Mouse (Mus musculus) left cerebral cortex, postnatal 10 days (tissue): Measurements from ENCODE around the gene Srsf7. TPM values are rescaled to one million over a fixed set of nuclear protein-coding genes. Genes with fewer than 3 reads are reported as not detected.
A peak's percentile ranks its signal among the peaks of the same experiment; 100 is the strongest.
"Not testable (repeated sequence)": the region's sequence is repeated elsewhere in the genome, so short reads cannot be mapped to it uniquely, and the experiment has no call there.

Experiments used
- DNase-seq, 2 experiments: peaks; one replicate each; pipeline ENCODE4 v3.0.0; 2021 to 2022; ENCODE audit warnings: low spot score in 2 of 2, mixed read lengths in 1 of 2; ENCODE audit errors: extremely low spot score in 1 of 2
- intact Hi-C: fragments of 180-260 bp; cut with DNase I; formaldehyde crosslinking; loops from one replicate; pipeline ENCODE4 v1.15.1; 2025
- total RNA-seq, 2 experiments: library from RNA; stranded (reverse); gene quantifications; 2 replicates each; pipeline ENCODE4 v1.2.3; 2021

Srsf7 gene
- total RNA-seq = 100 to 1,000 TPM; 108 to 120 TPM

DNA sequence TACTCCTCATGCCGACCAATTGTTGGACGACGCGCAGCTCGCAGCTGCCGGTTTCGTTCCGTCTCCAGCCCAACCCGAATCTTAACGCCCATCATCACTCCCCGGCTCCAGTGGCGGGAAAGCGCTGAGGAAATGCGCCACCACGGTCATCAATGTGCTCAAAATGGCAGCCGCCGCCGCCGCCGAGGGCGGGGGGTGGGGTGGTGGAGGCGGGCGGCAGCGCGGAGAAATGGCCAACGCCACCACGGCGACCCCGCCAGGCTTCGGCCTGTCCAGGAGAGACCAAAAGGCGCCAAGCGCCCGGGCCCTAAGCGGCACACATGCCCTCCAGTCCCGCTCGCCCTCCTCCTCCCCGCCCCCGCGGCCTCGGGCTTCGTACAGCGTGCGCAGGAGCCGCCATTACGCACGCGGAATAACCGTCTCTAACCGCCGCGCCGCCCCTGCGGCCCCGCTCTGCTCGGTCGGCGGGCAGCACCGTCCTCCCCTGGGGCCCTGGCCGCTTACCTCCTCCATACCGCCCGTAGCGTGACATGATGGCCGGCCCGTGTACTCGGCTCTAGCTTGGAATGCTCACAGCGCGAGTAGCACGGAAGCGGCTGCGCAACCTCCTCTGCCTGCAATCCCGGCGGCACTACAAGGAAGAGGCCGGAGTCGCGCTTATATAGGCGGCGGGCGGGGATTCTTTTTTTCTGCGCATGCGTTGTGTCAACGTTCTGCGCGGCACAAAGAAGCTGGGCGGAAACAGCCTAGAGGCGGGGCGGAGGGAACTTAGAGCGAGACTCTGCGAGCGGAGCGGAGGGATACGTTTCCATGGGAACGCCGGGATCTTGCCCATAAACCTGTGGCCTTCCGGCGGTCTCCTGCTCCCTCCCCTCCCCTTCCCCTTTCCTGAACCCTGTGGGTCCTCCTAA, at the start of gene Srsf7, which contains the start of gene Ttc39d:
Gene Srsf7, minus strand, starts transcription at position 637 of the 911 bp plus-strand sequence.
Gene Ttc39d, plus strand, starts transcription at position 790 of the 911 bp plus-strand sequence.
- peak; percentile 98 to 99 for DNase-seq
- intact Hi-C loops = no loop called here

DNA sequence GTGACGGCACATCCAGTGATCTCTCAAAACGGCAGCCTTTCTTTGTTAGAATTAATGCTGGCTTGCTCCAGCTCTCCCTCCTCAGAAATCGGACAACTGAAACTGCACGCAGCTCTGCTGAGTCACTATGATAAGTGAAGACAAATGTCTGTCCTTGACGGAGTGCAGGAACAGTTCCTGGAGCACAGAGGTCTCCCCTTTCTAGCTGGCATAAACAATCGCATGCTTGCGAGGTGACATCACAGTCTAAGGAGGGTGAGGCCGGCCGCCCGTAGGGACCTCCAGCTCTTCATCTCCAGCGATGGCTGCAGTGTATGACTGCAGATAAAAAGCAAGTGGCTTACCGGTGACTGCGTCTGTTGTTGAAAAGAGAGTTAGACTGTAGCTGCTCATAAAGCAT, 48.1 kb upstream of the Srsf7 start:
- intact Hi-C loops = no loop called here
- DNase-seq = peak in 1 of 2 experiments; percentile 39

- DNase-seq = no peak
Observed at GRCm38 (mm10) chr17:80254421-80254820, 47.3 kb upstream of the Srsf7 start.

DNA sequence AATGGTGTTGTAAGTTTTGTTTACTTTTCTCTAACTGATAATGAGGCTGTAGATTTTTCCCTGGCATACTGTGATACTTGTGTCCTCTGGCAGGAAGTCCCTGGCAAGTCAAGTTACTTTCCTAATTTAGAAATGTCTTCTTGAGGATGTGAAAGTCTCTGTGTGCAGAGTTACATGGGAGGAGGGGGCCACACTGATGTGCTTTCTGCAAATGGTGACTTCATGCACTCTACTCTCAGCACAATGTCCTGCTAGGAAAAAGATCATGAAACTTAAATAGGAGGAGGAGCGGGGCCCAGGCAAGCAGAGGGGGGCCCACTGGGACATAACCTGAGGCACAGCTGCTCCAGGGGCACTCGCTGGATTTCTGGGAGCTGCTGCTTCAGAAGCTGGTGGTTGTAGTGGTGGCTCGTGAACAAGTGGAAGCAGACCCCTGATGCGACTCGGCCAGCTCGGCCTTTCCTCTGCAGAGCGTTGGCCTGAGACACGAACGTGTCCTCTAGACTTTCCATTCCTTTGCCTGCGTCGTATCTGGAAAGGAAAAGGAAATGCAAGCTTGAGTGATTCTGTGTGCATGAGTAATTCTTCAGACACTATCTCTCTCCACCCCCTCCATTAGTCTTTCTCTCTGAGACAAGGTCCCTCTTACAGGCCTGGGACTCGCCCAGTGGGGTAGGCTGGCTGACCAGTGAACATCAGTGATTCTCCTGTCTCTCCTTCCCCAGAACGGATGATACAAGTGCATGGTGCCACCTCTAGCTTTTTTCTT, 45.8 kb upstream of the Srsf7 start:
- intact Hi-C loops = no loop called here
- no peak for DNase-seq

More at GRCm38 (mm10) chr17:80254421-80254820, 47.3 kb upstream of the Srsf7 start:
- intact Hi-C loops = no loop called here

DNA sequence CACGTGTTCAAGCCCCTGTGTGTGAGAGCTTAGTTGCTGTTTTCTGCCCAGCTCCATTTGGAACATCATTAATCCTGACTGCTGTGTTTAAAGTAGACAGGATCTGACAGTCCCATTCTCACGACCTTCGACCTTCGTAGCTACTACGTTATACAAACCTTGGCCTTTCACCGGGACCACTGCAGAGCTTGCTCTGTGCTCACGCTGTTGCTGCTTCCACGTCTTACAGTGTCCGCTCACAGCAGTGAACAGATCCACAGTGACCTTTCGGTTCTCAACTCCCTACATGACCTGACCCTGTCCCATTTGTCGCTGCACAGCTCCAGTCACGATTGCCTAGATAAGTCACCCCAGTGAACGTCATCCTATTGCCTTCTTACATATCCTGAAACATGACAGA, 36.0 kb upstream of the Srsf7 start:
- intact Hi-C loops = no loop called here
- no peak for DNase-seq

- DNase-seq = no peak
- intact Hi-C loops = no loop called here
Observed at GRCm38 (mm10) chr17:80241594-80241993, 34.5 kb upstream of the Srsf7 start.

DNA sequence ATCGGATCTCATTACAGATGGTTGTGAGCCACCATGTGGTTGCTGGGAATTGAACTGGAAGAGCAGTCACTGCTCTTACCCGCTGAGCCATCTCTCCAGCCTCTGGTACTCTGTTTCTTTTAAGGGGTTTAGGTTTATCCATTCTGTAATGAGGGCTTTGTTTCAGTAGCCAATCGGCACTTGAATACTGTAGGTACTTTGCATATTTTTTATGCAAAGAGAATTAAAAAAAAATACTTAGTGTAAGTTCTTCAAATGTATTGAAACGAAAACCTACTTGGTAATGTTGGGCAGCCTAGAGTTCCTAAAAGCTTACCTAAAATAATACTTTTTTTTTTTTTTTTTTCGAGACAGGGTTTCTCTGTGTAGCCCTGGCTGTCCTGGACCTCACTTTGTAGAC, 30.4 kb upstream of the Srsf7 start:
- no peak for DNase-seq
- intact Hi-C loops = no loop called here

GRCm38 (mm10) chr17:80236805-80237204, 29.7 kb upstream of the Srsf7 start:
- DNase-seq = no peak
- intact Hi-C loops = no loop called here

GRCm38 (mm10) chr17:80235477-80235876, 28.4 kb upstream of the Srsf7 start:
- no peak for DNase-seq
- intact Hi-C loops = no loop called here

GRCm38 (mm10) chr17:80234376-80234775, 27.3 kb upstream of the Srsf7 start:
- intact Hi-C loops = no loop called here
- no peak for DNase-seq

DNA sequence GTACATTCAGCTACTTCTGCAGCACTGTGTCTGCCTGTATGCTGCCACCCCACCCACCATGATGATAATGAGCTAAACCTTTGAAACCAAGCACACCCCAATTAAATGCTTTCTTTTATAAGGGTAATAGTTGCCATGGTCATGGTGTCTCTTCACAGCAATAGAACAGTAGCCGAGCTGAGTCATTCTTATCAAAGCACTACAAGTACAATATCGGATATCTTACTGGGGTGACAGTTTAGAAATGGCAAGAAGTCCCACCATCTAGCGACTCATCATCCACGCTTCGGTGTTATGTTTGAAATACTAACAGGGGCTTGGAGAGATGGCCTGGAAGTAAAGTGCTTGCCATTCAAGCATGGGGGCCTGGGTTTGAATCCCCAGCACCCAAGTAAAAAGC, 26.7 kb upstream of the Srsf7 start:
- intact Hi-C loops = no loop called here
- no peak for DNase-seq

GRCm38 (mm10) chr17:80229396-80229795, 22.3 kb upstream of the Srsf7 start:
- intact Hi-C loops = no loop called here
- DNase-seq = no peak

- intact Hi-C loops, DNase-seq: not testable (repeated sequence)
Observed at GRCm38 (mm10) chr17:80225142-80225541, 18.0 kb upstream of the Srsf7 start.

- peak; percentile 87 for DNase-seq
- intact Hi-C loops = no loop called here
Observed at GRCm38 (mm10) chr17:80224326-80225116, 17.4 kb upstream of the Srsf7 start, which contains the start of gene Gemin6. Gene Gemin6, plus strand, starts transcription at chr17:80224441.

GRCm38 (mm10) chr17:80223829-80224228, 16.7 kb upstream of the Srsf7 start:
- intact Hi-C loops = no loop called here
- no peak for DNase-seq

- intact Hi-C loops = no loop called here
- DNase-seq = no peak
Observed at GRCm38 (mm10) chr17:80221890-80222628, 15.0 kb upstream of the Srsf7 start.

DNA sequence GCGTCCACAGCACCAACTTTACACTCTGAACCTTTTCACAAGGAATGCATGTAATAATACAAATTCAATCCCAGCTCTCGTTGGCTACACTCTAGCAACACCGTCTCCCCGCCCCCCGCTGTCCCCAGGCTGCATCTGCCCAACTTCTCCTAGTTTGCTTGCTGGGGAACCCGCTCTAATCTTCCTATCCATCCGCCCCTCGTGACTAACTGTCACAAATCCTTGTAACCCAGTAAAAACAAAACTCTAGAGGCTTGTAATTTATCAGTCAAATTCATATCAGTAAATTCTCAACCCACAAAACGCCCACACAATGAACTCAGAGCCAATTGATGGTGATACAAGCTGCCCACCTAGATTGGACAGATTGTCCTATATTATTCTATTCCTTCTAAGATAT, 14.1 kb upstream of the Srsf7 start:
- intact Hi-C loops = no loop called here
- no peak for DNase-seq

DNA sequence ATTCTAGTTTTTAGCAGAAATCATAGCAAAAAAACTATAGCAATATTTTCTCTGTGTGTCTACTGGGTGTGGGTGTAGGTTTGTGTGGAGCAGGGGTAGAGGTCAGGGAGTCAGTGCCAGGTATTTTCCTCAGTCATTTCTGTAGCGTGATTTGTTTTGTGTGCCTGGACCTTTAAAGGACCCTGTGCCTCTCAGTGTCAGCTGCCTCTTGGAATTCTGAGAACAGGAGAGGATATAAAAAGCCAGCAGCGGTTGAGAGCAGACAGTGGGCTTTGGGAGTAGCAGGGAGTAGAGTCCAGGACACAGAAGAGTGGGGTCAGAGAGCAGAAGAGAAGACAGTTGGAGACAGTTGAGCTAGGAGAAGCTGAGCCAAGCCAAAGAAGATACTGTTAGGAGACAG, 13.0 kb upstream of the Srsf7 start:
- intact Hi-C loops = no loop called here
- DNase-seq = no peak
